Mouse (Mus musculus) kidney, postnatal 25 days (tissue): Measurements from ENCODE around the gene Crabp1.

Source experiments
- DNase-seq, 2 experiments: peaks; one replicate each; pipeline ENCODE4 v3.0.0; 2021; ENCODE audit warnings: mixed read lengths in 2 of 2

The Crabp1 gene

DNA sequence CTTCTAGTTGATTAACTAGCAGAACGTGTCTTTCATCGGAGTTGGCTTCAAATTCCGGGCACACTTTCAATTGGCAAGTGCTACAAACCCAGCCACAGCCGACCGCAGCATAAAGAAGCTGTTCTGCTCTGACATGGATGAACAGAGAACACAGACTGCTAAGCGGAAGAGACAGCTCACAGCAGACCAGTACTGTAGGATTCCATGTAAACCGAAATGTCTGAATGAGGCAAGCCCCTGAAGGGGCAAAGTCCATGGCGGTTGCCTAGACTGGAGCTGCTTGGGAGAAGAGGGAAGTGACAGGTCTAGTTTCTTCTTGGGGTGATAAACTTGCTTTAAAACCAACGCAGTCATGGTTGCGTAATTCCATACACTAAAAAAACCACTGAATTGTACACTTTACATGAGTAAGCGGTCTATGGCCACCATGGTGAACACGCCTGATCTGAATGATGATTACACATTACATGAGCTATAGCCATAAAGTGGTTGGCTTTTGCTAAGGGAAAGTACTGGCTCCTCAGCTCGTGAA is 12.0 kb downstream of the Crabp1 start:
- DNase-seq = no peak

GRCm38 (mm10) chr9:54779280-54779679 is 14.7 kb downstream of the Crabp1 start:
- DNase-seq = no peak

DNA sequence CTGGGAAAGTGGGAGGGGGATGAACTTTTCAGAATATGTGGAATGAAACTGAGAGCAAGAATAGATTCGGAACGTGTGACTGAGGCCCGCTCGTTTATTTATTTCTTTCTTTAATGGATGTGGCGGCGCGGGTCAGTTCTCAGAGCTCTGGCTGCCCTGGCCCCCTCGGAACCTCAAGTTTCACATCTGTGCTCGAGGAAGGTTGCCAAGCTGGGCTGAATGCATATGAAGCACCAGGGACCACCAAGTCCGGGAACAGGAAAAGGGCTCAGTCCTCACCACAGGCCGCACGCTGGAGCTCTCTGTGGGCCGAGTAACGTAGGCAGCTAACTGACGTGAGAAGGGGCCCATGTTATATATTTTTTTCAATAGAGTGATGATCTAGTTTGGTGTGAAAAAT is 18.0 kb downstream of the Crabp1 start:
- DNase-seq = peak in 1 of 2 experiments; percentile 23

DNA sequence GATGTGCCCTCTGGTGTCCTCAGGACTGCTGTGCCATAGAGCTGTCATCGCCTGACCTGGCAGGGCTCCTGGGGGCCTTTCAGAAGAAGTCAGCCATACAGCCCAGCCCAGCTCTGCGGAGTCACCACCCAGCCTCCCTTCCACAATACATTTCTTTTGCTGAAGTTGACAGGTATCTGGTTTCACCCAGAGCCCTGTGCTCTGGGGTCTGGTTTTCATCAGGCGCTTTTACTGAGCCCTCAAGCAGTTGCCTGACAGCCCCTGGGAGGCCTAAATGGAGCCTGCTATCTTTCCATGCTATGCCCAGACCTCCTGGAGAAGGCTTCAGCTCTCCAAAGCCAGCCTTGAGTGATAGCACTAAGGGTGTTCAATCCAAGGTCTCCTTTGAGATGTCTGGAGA is 19.5 kb downstream of the Crabp1 start:
- peak in 1 of 2 experiments; percentile 10 for DNase-seq

DNA sequence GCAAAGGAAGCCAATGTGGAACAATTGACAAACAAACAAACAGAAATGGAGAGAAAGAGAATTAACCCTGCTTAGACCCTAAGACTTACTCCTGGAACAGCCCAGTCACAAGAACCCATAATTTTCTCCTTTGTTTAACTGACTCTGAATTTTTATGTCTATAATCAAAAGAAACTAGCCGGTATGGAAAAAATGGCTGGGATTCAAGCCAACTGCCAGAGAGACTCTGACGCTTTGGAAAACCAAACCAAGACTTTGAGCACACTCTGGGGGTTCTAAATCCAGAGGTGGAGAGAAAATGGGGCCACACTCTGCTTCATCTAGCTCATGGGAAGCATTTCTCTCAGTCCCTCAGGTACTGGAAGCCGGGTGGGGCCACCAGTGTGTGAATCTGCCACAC is 20.7 kb downstream of the Crabp1 start:
- DNase-seq = no peak

DNA sequence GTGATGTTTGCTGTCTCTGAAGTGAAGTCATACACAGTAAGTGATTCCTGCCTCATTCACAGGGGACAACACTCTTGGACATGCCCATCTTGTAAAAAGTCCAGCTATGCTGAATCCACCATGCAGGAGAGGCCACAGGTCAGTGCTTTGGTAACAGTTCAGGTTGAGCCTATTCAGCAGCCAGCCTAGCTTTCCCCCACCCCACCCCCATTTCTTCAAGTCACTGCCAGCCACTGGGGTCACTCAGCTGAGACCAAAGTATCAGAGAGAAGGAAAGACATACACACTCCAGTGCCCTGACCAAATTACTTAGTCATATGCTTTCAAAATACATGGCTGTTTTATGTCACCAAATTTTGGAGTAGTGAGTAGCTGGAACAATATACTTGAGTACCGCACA is 21.5 kb downstream of the Crabp1 start:
- DNase-seq = peak; percentile 42 to 57

GRCm38 (mm10) chr9:54787760-54788159 is 23.2 kb downstream of the Crabp1 start:
- DNase-seq = peak in 1 of 2 experiments; percentile 23

GRCm38 (mm10) chr9:54790271-54790670 is 25.7 kb downstream of the Crabp1 start:
- DNase-seq = peak in 1 of 2 experiments; percentile 27

- no peak for DNase-seq
These were observed 37.0 kb downstream of the Crabp1 start for GRCm38 (mm10) chr9:54801460-54801961.

GRCm38 (mm10) chr9:54802749-54803679 is 38.5 kb downstream of the Crabp1 start:
- no peak for DNase-seq

GRCm38 (mm10) chr9:54804351-54804750 is 39.8 kb downstream of the Crabp1 start:
- no peak for DNase-seq

DNA sequence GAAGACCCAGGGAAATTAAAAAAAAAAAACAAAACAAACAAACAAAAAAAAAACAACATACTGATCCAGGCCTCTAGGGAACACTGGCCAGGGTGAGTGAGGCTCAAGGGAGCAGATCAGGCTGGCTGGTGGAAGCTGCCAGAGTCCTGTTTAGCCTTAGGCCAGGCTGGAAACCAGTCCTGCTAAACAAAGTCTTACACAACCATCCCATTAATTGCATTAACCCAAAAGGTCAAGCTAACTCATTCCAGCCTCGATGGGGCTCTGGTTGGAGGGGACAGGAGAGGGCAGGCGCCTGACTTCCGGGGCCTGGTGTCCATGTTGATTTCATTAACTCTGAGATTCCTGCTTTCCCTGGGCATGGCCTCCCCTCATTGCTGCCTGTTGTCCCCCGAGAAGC is 43.2 kb downstream of the Crabp1 start:
- DNase-seq = peak in 1 of 2 experiments; percentile 54

GRCm38 (mm10) chr9:54809953-54810352 is 45.4 kb downstream of the Crabp1 start:
- no peak for DNase-seq

- DNase-seq = no peak
These were observed 52.1 kb downstream of the Crabp1 start for GRCm38 (mm10) chr9:54816508-54817201.

DNA sequence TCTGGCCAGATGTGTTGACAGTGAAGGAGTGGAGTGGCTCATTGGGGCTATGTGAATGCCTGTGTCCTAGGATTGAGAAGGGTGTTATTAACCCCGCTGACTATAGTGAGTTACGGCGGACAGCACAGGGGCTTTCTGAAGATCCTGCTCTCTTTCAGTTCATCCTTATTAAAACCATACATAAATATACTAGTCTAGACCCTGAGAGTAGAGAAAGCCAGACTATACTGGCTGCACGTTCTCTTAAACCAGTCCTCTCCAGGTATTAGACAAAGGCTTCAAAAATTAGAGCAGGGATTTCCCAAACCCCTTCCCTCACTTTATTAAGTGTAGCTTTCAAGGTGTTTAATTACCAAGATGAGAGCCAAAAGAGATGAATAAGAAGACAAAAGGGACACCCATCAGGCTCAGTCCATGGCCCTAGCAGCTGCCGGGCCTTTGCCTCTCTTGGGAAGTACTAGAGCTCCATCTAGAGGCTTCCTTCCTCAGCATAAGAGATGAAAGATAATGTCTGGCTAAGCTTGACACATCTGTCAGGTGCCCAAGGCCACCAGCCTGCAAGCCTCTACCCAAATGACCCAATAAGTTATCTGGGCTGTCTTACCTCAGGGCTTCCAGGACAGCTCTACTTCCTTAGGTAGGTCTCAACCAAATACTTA is 57.0 kb downstream of the Crabp1 start:
- peak; percentile 50 to 56 for DNase-seq
